Comparison of ENCODE assay signal across 9 mouse cellular contexts in the genomic region with DNA sequence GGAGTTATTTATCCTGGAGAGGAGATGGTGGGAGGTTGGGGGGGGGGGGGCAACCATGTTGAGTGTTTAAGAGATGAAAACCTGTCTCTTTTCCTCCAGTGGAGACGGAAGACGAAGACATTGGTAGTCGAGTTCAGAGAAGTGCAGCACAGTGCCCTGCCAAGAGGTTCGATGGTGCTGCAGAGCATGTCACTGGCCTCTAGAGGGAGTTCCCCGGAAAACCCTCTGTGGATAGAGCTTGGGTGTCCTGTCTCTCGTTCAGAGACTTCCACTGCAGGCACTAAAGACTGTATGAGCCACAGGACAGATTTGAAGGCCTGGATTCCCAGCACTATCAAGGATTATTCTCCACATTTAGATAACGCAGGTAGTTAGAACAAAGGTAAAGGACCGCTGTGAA.
DNase-seq lines count a peak whose midpoint lies in the region; ATAC-seq and TF ChIP-seq lines count a peak whose summit lies in the region.
"Had no signal": no experiment of that assay in that cellular context is flagged by ENCODE, and none has a peak within 500 bp of the region (broad histone marks: within the 10 kb centered on the region; RNA-seq: fewer than 3 reads in every experiment).

No protein-coding gene starts in this region.

- no peaks in the 10 kb centered on the region for H3K9me3 ChIP-seq in intestine, embryonic 15.5 days
- H3K9me3 ChIP-seq in limb, embryonic 14.5 days (ENCODE audit: control insufficient read depth, low read length) = no peaks in the 10 kb centered on the region
- H3K9me3 ChIP-seq in neural tube, embryonic 14.5 days (ENCODE audit: control insufficient read depth, low read length) = no peaks in the 10 kb centered on the region

- no peak overlapping the region for H3K9ac ChIP-seq in intestine, embryonic 15.5 days
- no peak overlapping the region for H3K9ac ChIP-seq in limb, embryonic 14.5 days (ENCODE audit: low read depth, low read length, severe bottlenecking)
- no peak overlapping the region for H3K9ac ChIP-seq in neural tube, embryonic 14.5 days (replicated peaks; ENCODE audit: low read depth, low read length)

- no peak overlapping the region for H3K4me3 ChIP-seq in intestine, embryonic 15.5 days (replicated peaks)
- no peak overlapping the region for H3K4me3 ChIP-seq in limb, embryonic 14.5 days (replicated peaks; ENCODE audit: low read length)
- H3K4me3 ChIP-seq in neural tube, embryonic 14.5 days (ENCODE audit: low read depth, low read length) = no peak overlapping the region
- H3K4me3 ChIP-seq: myocyte had no signal

- peak; percentile 21 to 41 for DNase-seq in urinary bladder, adult 18-20 months (ENCODE audit: low spot score in 2 of 2)
- no peak for DNase-seq in urinary bladder, postnatal 10 days (ENCODE audit: low spot score)
- peak; percentile 69 to 75 for DNase-seq in cerebellum, postnatal 14 days
- peak; percentile 57 for DNase-seq in gastrocnemius, postnatal 14 days
- DNase-seq in limb, embryonic 14.5 days (ENCODE audit: low spot score) = peak; percentile 54

- no peak for TF ChIP-seq POLR2A in limb, embryonic 14.5 days (IDR thresholded peaks at IDR 0.05; ENCODE audit: borderline replicate concordance, extremely low read depth, insufficient read depth, insufficient read length)

- no peaks in the 10 kb centered on the region for H3K27me3 ChIP-seq in intestine, embryonic 15.5 days (replicated peaks)
- H3K27me3 ChIP-seq in limb, embryonic 14.5 days (ENCODE audit: control insufficient read depth, insufficient read depth, low read length) = no peaks in the 10 kb centered on the region
- no peaks in the 10 kb centered on the region for H3K27me3 ChIP-seq in neural tube, embryonic 14.5 days (ENCODE audit: control insufficient read depth, insufficient read depth, low read length)

- WGBS in intestine, embryonic 15.5 days = 18% methylated on average over 8 of the region's 8 CpGs
- 27% methylated on average over 8 of the region's 8 CpGs for WGBS in limb, embryonic 14.5 days
- 26% methylated on average over 8 of the region's 8 CpGs for WGBS in neural tube, embryonic 14.5 days

- no peak overlapping the region; the same call in 1 of the 2 replicates for H3K4me2 ChIP-seq in intestine, embryonic 15.5 days (replicated peaks)
- H3K4me2 ChIP-seq in limb, embryonic 14.5 days (replicated peaks; ENCODE audit: low read depth, low read length, severe bottlenecking) = no peak overlapping the region; the same call in 1 of the 2 replicates
- no peak overlapping the region for H3K4me2 ChIP-seq in neural tube, embryonic 14.5 days (ENCODE audit: low read depth, low read length)

- intact Hi-C loops in gastrocnemius, postnatal 14 days (cut with DNase I; ENCODE audit: low total_unique reads) = no loop called here

- H3K27ac ChIP-seq in intestine, embryonic 15.5 days = no peak overlapping the region
- H3K27ac ChIP-seq in limb, embryonic 14.5 days (replicated peaks; ENCODE audit: low read depth, low read length) = no peak overlapping the region
- H3K27ac ChIP-seq in neural tube, embryonic 14.5 days (ENCODE audit: low read depth, low read length) = no peak overlapping the region

- H3K4me1 ChIP-seq in intestine, embryonic 15.5 days (replicated peaks) = 0 out of 2 replicates have a peak, but pooled peaks cover 6% of the 10 kb centered on the region
- H3K4me1 ChIP-seq in limb, embryonic 14.5 days (ENCODE audit: control insufficient read depth, insufficient read depth, low read length) = peaks cover 7% of the 10 kb centered on the region; the same call in 1 of the 2 replicates
- 0 out of 2 replicates have a peak, but pooled peaks cover 2% of the 10 kb centered on the region for H3K4me1 ChIP-seq in neural tube, embryonic 14.5 days (ENCODE audit: control insufficient read depth, insufficient read depth, low read length)

- no peaks in the 10 kb centered on the region for H3K36me3 ChIP-seq in intestine, embryonic 15.5 days
- H3K36me3 ChIP-seq in limb, embryonic 14.5 days (ENCODE audit: control insufficient read depth, insufficient read depth, low read length) = no peaks in the 10 kb centered on the region
- H3K36me3 ChIP-seq in neural tube, embryonic 14.5 days (ENCODE audit: control insufficient read depth, insufficient read depth, low read length) = no peaks in the 10 kb centered on the region

- peak; percentile 77 for ATAC-seq in intestine, embryonic 15.5 days
- ATAC-seq in limb, embryonic 14.5 days (ENCODE audit: low FRiP score, low read depth) = no peak
- peak; percentile 49; the same call in 1 of the 2 replicates for ATAC-seq in neural tube, embryonic 14.5 days (ENCODE audit: low read depth)
- no peak for ATAC-seq in inflammation-experienced regulatory T-cells, adult 6 months

Comparison
In these comparisons a context has a peak if more than half of its experiments do, and no peak if none do; other contexts are left out.
1. ATAC-seq: peak in intestine, embryonic 15.5 days (single experiment) and neural tube, embryonic 14.5 days (single experiment); none in limb, embryonic 14.5 days (single experiment) and inflammation-experienced regulatory T-cells, adult 6 months (single experiment).